Mouse (Mus musculus) bone marrow, adult 2 months (tissue): Measurements from ENCODE around the gene Atp8a2.

Experiments
- CTCF ChIP-seq: fragments of 200-500 bp; IDR thresholded peaks from 2 replicates; pipeline ENCODE4 v1.5.1; 2011; ENCODE audit warnings: low read length, control low read depth; ENCODE audit not compliant: control insufficient read depth, insufficient read depth
- POLR2A ChIP-seq: fragments of 200-500 bp; IDR thresholded peaks from 2 replicates; pipeline ENCODE4 v1.6.1; 2011; ENCODE audit warnings: low read depth, mild to moderate bottlenecking, control low read depth, low read length, borderline replicate concordance; ENCODE audit not compliant: control insufficient read depth

- TF ChIP-seq POLR2A: no peak
- no peak for TF ChIP-seq CTCF
Observed at GRCm38 (mm10) chr14:59604002-59604645, 592.9 kb downstream of the Atp8a2 start.
